Mouse (Mus musculus): ENCODE measurements around the gene Rhox12. TPM values are rescaled to one million over a fixed set of nuclear protein-coding genes. Genes with fewer than 3 reads are reported as not detected.

Rhox12 gene
- not detected for total RNA-seq (2021)

GRCm38 (mm10) chrX:38110807-38111206, at the start of gene Rhox12:
Rhox12 (minus strand) TSS chrX:38110907.
- intact Hi-C loops (cut with DNase I), result no loop called here
- no peak for DNase-seq (ENCODE audit: low spot score)

DNA sequence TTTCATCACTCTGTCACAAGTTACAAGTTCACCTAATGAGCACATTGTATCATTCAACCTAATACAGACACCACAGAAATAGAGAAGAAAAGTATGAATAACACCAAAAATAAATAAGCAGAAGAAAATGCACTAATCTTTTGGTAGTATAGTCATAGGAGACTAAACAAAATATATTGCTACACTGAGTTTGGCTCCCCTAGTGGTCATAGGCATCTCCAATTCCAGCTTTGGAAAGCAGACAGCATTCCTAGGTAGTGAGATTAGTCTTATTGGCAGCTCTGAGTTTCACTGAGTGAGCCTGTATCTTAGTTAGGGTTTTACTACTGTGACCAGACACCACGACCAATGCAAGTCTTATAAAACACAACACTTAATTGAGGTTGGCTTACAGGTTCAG, 48.4 kb upstream of the Rhox12 start:
- intact Hi-C loops (cut with DNase I), result no loop called here
- DNase-seq (ENCODE audit: low spot score), result no peak

GRCm38 (mm10) chrX:38121478-38121877, 10.8 kb upstream of the Rhox12 start:
- no peak for DNase-seq (ENCODE audit: low spot score)
- intact Hi-C loops (cut with DNase I), result no loop called here

DNA sequence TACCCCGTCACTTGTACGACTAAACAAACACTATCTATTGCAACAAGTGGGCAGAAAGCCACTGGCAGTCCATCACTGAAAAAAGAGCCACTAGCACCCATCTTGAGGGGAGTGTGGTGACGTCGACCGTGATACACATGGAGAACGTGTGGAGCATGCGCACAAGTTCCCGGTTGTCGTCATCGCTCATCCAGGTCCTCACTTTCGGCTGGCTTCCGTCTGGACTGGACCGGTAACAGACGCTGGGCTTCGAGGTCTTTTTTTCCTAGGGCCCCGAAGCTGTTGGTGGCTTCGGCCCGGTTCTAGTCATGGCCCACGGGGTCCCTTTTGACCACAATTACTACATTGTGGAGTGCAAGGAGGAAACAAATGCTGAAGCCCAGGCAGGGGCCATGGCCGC, 10.3 kb upstream of the Rhox12 start, which contains the start of gene Rhox13:
Gene Rhox13, plus strand, starts transcription at position 238 of the 400 bp plus-strand sequence.
- intact Hi-C loops (cut with DNase I), result no loop called here
- no peak for DNase-seq (ENCODE audit: low spot score)

DNA sequence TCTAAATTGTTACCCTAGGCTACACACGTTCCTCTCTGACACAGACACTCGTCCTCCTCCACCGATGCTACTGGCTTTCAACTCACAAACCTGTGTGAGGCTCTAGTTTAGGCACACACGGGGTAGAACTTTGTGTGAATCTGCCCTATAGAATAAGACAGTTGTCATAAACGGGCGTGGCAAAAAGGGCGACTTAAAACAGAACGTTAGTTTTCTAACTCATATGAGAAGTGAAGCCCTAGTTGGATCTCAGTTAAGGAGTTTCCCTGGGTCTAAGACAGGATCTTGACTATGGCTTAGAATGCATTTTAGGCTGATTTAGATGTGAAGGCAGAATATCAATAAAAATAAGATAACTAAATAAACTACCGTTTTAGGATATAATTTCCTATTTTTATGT, 25.7 kb downstream of the Rhox12 start, which contains the start of gene Rhox11:
Gene Rhox11, minus strand, starts transcription at position 101 of the 400 bp plus-strand sequence.
- intact Hi-C loops (cut with DNase I), result loop anchor here (2.0 kb wide), 1 partner anchor 94 kb away; no protein-coding TSS in a partner anchor
- no peak for DNase-seq (ENCODE audit: low spot score)

DNA sequence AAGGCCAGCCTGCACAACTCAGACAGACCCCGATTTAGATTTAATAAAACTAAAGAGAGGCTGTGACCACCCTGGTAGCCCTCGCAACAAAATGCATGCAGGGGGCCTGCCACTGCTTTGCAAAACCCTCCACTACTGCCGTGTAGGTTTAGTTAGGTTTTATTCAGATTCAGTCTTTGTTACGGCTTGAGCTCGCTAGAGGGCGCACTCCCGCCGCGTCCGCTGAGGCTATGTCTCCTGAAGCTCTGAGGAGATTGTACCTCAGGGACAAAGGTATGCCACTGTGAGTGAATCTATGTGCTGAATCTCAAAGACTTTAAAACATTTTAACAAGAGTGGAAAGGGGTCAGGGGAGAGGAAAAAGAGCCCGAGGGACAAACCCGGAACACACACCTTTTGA, 26.5 kb downstream of the Rhox12 start:
- intact Hi-C loops (cut with DNase I), result loop anchor here (2.0 kb wide), 1 partner anchor 95 kb away; no protein-coding TSS in a partner anchor
- DNase-seq (ENCODE audit: low spot score), result no peak

DNA sequence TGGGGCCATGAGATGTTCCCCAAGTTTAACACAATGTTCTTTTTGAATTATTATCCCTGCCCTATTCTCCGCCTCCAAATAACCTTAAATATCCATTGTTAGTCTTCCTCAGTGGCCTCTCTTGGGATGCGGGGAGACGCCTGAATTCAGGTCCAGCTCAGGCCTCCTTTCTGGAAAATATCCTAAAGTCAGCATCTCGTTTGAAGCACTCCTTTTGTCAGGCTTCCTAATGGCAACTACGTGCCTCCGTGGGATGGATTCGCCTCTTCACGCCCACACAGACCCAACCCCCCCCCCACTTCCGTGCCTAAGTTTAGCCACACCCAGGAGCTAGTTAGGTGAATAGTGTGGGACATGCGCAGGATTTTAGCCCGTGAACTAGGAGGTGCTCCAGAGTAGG, 44.5 kb downstream of the Rhox12 start, which contains the start of gene Rhox10:
Gene Rhox10, plus strand, starts transcription at position 301 of the 400 bp plus-strand sequence.
- no peak for DNase-seq (ENCODE audit: low spot score)
- intact Hi-C loops (cut with DNase I), result no loop called here

GRCm38 (mm10) chrX:38061544-38061943, 49.2 kb downstream of the Rhox12 start:
- no peak for DNase-seq (ENCODE audit: low spot score)
- intact Hi-C loops (cut with DNase I), result no loop called here

Other genes with a start within 250 kb of the Rhox12 start
- gene Rhox8, start 232.0 kb downstream of the Rhox12 start, total RNA-seq (2021), result not detected
- gene Rhox7b, start 213.7 kb downstream of the Rhox12 start, total RNA-seq (2021), result not detected
- gene Rhox9, start 209.1 kb downstream of the Rhox12 start, total RNA-seq (2021), result not detected
- not detected for gene Btg1-ps1, start 92.1 kb downstream of the Rhox12 start, total RNA-seq (2021)
- gene Btg1-ps2, start 67.8 kb downstream of the Rhox12 start, total RNA-seq (2021), result not detected
- not detected for gene Rhox10, start 44.4 kb downstream of the Rhox12 start, total RNA-seq (2021)
- gene Rhox11, start 25.8 kb downstream of the Rhox12 start, total RNA-seq (2021), result not detected
- gene Rhox13, start 10.3 kb upstream of the Rhox12 start, total RNA-seq (2021), result not detected
- 1 to 10 TPM; 8.9 to 9.9 TPM for gene Zbtb33, start 78.9 kb upstream of the Rhox12 start, total RNA-seq (2021)
- gene Tmem255a, start 141.5 kb upstream of the Rhox12 start, total RNA-seq (2021), result 1 to 10 TPM; 1.0 to 1.6 TPM
- gene Atp1b4, start 205.3 kb upstream of the Rhox12 start, total RNA-seq (2021), result not detected